Mouse (Mus musculus) stomach, postnatal 0 days (tissue): ENCODE results near the gene Zfp991.
"Not testable (repeated sequence)": the region's sequence is repeated elsewhere in the genome, so short reads cannot be mapped to it uniquely, and the experiment has no call there.

Source experiments
- CTCF ChIP-seq: IDR thresholded peaks from 2 replicates; pipeline ENCODE4 v1.5.1; 2016; ENCODE audit warnings: antibody characterized with exemption, low read depth, mild to moderate bottlenecking, moderate library complexity
- EP300 ChIP-seq: optimal IDR thresholded peaks from 2 replicates; pipeline ENCODE3; 2016; ENCODE audit warnings: antibody characterized with exemption

DNA sequence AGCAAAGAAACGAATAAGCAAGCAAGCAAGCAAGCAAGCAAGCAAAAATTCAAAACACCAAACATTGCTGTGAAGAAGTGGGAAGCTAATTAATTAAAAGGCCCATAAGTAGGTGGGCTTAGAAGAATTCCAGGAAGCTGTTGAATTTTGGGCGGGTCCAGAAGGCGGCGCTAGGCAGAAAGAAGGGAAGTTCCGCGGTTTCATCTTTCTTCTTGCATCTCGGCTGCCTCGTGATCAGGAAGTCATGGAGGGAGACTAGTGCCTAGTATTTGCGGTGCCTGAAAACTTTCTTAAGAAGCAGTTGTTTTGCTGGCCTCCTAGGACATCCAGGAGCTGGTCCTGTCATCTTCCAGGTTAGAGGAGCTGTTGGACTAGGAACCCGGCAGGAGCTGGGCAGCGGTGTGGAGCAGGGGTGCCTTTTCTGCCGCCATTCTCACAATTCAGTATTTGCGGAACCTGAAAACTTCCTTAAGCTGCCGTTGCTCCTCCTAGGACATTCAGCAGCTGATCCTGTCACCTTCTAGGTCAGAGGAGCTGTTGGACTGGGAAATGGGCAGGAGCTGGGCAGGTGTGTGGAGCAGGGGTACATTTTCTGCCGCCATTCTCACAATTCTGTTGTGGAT lies at the start of gene Zfp991:
- TF ChIP-seq CTCF, EP300: not testable (repeated sequence)
